Mouse (Mus musculus): Measurements from ENCODE around the gene Ids. TPM values are rescaled to one million over a fixed set of nuclear protein-coding genes. Genes with fewer than 3 reads are reported as not detected.
"Not testable (repeated sequence)": the region's sequence is repeated elsewhere in the genome, so short reads cannot be mapped to it uniquely, and the experiment has no call there.

Gene Ids
- 13.5 to 23.7 TPM (median 15.1 TPM) in 3 replicates for total RNA-seq (2017)

DNA sequence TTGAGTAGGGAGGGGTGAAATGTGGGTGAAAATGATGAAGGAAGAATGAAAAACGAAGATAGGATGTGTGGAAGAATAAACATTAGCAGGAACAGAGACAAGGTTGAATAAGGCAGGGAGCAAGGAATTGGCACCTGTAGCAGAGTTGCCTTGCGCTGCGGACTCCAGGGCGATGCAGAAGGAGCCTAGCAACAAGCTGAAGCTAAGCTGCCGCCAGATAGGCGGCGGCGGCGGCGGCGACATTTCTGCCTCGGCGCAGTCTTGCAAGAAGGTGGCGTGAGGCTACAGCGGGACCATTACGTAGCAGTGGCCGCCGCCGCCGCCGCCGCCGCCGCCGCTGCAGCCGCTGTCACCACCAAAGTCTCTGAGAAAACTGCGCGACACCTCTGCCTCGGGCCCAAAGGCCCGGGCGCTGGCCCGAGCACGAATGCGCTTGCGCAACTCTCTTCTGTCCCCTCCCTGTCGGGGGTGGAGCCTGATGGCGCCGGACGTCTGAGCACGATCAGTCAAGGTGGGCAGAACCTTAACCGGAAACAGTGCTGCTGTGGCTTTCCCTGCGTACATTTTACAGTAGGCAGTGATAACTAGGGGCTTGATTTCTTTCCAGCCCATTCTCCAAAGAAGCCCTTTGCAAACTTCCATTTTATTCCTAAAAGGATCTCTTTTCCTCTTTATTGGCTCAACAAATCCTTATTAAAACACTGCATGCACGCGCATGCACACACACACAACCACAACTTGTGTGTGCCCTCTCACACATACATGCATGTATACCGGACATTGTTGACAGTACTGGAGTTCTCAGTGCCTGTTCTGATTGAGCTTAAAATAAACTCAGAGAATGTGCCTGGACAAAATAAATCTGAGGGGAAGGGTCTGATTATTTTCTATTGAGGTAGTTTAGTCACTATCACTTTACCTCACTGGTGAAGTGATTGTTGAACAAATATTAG is at the start of gene Ids:
TSS of gene Ids (minus strand) at position 424 of the 953 bp plus-strand sequence.
- ATAC-seq (replicated peaks; ENCODE audit: insufficient number of reproducible peaks, low FRiP score, low TSS enrichment, poor library complexity, severe bottlenecking): peak; percentile 92

DNA sequence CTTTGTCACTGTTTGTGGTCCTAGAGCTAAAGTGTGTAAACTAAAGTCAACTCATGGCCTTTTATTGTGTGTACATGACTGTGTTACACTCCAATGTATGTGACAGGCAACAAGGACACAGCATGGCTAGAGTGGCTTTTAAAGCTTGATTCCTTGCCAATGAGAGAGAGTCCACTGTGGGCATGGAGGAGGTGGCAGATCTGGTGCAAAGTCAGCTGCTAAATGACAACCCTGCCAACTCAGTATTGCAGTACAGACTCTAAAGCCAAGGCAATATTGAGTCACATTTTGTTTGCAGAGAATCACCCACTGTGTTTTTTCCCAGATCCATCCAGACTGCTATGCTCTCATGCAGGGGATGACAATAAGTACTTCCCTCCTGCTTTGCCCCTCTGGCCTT is 27.8 kb upstream of the Ids start:
- ATAC-seq (replicated peaks; ENCODE audit: insufficient number of reproducible peaks, low FRiP score, low TSS enrichment, poor library complexity, severe bottlenecking): not testable (repeated sequence)

DNA sequence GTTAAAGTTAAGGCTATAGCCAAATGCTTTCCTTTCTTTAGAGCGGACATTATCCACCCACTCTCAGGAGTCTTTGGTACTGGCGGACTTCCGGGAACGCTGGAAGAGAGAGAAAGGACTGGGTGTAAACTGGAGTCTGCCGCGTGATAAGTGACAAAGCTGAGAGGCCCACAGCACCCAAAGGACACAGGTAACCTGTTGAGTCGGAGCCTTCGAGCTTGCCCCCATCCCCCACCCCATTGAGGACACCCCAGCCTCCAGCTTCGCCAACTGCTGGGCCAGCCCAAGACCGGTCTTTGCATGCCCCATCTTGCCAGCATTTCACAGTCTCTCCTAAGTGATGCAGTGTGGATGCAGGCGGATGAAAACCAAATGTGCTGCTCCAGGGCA is 21.1 kb upstream of the Ids start:
- no peak for ATAC-seq (replicated peaks; ENCODE audit: insufficient number of reproducible peaks, low FRiP score, low TSS enrichment, poor library complexity, severe bottlenecking)

DNA sequence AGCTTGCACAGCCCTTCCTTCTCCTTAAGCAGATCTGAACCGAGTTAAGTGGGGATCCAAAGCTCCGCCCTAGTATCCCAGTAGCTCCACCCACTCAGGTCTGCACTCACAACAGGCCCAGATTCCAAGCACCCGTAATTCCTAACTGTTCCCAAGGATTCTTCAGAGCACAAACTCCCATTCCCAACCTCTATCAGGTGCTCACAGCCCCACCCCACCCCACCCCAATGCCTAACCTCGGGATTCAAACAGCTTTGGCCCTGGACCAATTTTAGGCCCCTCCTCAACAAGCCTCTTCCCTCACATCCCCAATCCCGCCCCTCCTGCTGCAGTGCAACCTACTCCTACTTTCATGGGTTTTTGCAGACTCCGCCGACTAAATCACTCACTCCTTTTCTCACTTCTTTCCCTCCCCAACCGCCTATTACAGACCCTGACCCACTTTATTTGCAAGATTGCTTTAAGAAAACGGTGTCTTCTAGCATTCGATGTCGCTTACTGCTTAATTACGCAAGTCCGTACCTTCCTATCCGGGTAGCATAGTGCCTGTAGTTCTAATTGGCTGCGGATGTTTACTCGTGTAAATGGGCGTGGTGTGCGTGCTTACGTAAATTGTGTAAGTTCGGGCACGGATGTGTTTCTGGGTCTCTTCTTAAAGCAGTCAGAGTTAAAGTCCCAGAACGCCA is 20.5 kb upstream of the Ids start, which contains the start of gene 1110012L19Rik:
TSS of gene 1110012L19Rik (plus strand) at position 602 of the 686 bp plus-strand sequence.
- peak; percentile 88 for ATAC-seq (replicated peaks; ENCODE audit: insufficient number of reproducible peaks, low FRiP score, low TSS enrichment, poor library complexity, severe bottlenecking)

DNA sequence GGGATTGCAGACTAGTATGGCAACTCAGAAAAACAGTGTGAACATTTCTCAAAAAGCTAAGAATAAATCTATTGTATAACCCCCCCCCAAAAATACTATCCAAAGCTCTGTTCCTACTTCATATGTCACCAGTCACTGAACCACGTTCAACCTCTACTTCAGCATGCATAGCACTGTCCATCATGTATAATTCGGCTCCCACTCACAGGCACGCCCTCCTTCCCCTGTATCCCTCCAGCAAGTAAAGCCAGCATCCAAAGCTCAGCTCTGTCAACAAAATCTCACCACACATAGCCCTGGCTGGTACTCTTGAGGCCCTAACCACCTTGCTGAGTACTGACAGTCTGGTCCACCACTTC is 20.0 kb upstream of the Ids start:
- ATAC-seq (replicated peaks; ENCODE audit: insufficient number of reproducible peaks, low FRiP score, low TSS enrichment, poor library complexity, severe bottlenecking): no peak

DNA sequence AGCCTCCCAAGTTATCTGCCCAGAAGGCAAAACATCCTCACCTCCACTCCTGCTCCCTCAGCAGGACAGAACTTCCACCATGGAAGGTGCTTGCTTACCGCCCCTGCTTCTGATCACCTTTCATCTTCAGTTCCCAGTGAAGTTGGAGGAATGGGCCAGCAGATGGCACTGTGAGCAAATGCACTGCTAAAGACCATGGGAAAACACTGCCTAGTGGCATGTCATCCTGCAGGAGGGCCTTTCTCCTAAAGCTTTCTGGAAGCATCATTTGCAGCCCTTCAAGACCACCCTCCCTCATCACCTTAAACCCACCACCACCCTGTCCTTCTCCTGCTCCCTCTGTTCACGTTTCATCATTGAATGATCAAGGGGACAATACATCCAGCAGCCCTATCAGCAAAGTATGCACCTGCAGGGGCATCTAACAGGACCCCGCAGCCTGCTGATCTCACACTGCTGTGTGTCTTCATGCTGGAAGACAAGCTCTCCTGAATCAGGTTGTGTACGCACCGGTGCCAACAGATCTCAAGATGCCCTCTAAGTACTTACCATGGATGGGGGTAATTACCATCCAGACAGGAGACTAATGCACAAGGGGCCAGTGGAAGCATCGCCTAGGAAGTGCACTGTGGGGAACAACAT is 9.7 kb upstream of the Ids start:
- 0 out of 2 replicates have a peak, but pooled peaks have one; percentile 43 for ATAC-seq (replicated peaks; ENCODE audit: insufficient number of reproducible peaks, low FRiP score, low TSS enrichment, poor library complexity, severe bottlenecking)

DNA sequence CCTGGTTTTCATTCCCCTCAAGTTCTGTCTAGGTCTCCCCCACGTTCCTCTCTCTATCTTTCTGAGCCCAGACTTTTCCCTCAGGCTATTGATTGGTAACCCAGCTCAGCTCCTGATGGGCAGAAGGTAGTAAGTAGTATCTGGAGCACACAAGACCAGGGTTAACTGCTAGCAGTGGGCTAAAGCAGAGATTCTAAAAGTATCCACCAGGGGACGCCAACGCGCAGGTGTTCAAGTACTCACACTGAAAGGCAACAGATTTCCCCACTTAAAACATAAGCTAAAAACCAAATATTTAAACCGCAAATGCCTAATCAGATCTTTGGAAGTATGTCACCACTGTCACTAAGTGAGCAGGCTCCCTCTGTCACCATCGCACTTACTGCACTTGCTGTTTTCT is 4.9 kb upstream of the Ids start:
- not testable (repeated sequence) for ATAC-seq (replicated peaks; ENCODE audit: insufficient number of reproducible peaks, low FRiP score, low TSS enrichment, poor library complexity, severe bottlenecking)

DNA sequence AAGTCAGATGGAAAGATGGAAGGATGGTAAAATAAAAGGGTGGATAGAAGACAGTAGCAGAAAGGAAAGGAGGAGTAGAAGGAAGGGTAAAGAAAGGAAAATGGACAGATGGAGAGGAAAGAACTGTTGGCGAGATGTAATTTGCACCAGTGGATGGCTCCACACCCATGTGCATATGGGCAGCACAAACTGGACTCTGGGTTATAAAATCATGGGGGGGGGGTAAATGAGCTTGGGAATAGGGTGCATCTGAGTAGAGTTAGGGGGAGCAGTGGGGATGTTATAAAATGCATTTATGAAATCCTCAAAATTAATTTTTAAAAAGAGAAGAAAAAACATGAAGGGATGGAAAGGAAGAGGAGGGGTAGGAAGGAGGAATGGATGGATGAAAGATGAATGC is 682 bp downstream of the Ids start:
- no peak for ATAC-seq (replicated peaks; ENCODE audit: insufficient number of reproducible peaks, low FRiP score, low TSS enrichment, poor library complexity, severe bottlenecking)

DNA sequence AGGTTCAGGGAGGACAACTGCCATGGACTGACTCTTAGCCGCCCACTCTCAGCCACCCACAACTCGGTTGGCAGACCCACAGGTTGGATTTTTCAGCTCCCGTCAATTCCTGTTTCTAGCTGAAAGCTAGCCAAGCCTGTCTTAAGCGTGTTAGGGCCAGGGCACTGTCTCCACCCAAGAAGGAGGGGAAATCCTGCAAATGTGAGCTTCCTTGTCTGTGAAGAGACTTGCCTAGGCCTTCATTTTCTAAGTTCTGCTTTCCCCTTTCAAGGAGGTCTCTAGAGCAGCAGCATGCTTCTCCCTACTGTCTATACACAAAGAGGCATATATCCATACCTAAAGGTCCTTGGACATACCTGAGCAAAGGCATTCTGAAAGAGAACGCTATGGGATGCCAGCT is 1.4 kb downstream of the Ids start:
- 0 out of 2 replicates have a peak, but pooled peaks have one; percentile 40 for ATAC-seq (replicated peaks; ENCODE audit: insufficient number of reproducible peaks, low FRiP score, low TSS enrichment, poor library complexity, severe bottlenecking)

DNA sequence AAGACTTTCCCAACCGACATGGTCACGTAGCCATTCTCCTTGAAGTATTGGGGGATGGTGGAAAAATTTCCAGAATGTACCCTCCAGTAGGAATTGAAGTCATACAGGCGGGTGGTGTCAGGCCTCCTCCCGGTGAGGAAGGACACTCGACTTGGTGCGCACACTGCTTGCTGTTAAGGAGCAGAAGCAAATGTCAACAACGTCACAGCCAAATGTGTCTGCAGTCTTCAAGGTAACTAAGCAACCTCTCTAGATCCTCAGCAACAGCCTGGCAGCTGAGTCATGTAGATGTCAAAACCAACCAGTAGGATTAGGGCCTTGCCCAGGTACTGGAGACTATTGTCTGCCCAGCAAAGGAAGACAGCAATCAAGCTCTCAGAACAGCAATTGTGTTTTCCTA is 1.9 kb downstream of the Ids start:
- no peak for ATAC-seq (replicated peaks; ENCODE audit: insufficient number of reproducible peaks, low FRiP score, low TSS enrichment, poor library complexity, severe bottlenecking)

DNA sequence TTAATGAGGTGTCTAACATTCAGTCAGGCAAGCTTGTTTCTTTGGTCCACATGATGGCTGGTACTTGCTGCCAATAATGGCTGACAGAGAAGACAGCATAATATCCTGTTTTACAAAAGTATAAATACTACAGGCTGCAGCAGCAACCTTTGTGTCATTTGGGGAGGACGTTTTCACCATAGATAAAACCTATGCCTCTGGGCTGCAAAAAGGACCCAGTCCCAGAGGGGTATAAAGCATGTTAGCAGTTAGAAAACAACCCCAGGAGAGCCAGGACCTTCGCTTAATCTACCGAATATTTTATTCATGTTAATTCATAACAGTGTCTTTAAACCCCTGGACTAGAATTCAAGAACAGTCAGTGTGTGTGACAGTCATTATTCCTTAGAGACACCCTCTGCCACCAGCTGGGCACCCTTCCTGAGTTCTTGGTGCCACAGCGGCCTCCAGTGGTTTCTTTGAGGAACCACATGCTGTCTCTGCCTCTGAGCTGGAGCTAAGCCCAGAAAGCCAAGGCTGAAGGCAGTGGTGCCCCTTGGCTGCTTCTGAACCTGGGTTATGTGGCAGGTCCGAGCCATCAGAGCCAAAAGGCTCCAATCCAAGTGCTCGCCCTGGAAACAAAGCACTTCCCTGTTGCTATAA is 34.6 kb downstream of the Ids start:
- no peak for ATAC-seq (replicated peaks; ENCODE audit: insufficient number of reproducible peaks, low FRiP score, low TSS enrichment, poor library complexity, severe bottlenecking)

DNA sequence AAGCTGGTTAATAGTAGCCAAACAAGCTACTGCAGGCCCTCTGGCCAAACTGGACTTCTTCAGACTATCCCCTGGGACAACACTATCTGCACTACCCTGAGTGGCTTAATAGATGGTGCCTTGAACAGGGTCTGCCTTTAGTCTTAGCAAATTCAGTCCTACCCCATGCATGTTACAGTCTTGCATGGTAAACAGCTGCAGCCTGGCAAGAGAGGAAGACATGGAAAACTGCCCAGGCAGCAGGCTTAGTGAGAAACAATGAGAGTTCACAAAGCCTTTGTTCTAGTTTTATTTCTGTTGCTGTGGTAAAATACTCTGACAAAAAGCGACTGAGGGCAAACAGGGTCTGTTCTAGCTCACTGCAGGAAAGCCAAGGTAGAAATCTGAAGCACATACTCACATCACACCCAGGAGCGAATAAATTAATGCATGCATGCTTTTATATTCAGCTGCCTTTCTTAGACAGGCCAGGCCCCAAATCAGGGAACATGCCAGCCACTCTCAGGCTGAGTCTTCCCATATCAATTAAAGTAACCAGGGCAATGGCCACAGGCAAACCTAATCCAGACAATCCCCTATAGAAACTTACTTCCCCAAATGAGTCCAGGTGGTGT is 36.2 kb downstream of the Ids start:
- no peak for ATAC-seq (replicated peaks; ENCODE audit: insufficient number of reproducible peaks, low FRiP score, low TSS enrichment, poor library complexity, severe bottlenecking)

DNA sequence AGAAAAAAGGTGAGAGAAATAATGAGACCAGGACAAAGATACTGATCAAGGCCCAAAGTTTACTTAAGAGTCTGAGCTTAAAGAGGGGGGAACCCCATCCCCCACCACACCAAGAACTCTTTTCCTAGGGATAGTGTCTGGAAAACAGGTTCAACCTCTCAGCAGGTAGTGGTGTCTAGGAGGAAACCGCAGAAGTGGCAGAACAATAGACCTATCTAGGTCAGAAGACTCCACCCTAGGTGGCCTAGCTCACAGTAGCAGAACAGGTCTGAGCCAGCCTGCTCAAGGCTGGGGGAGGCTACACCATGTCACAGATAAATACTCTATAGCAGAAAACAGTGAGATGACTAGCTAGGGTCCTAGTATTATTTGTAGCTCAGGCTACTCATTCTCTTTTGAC is 37.2 kb downstream of the Ids start:
- no peak for ATAC-seq (replicated peaks; ENCODE audit: insufficient number of reproducible peaks, low FRiP score, low TSS enrichment, poor library complexity, severe bottlenecking)

DNA sequence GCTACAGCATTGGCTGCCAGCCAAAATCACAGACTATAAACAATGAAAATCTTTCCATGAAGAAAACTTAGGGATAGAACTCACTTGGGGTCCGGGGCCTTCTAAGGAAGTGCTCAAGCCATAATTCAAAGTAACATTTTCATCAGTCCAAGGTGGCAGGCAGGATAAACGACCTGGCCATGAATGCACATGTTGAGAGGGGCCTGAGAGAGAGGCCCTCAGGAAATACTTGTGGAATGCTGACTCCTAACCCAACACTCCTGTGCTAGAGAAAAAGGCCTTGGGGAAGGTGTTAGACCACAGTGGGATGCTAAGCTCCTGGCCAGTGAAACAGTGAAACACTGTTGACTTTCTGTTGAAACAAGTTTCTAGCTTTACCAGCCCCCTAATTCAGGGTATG is 45.6 kb downstream of the Ids start:
- no peak for ATAC-seq (replicated peaks; ENCODE audit: insufficient number of reproducible peaks, low FRiP score, low TSS enrichment, poor library complexity, severe bottlenecking)

DNA sequence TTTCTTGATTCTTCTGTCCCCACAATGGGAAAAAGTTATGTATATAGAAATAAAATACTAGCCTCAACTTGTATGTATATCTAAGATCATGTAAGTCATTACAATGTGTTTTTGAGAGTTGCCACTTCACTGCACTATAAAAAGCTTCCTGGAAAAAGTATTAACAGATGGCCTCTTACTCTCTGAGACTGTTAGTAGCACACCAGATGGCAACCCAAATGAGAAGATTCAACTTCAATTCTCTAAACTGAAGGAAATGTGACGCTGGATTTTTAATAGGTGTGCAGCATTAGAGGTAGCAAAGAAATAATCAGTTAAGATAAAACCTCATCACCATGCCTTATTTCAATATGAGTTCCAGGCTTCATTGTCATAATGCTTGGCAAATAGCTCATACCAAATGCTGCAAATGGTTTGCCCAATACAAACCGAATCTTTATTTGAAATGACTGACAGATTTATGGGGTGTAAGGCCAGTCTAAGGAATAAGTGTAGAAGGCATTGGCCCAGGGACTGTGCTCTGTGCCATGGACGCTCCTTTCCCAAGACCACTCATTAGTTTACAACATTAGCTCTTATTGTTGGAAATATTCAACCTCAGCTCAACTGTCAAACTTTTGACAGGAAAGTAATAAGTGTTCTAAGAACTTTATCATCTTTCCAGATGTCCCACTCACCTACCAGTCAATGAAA is 49.8 kb downstream of the Ids start:
- no peak for ATAC-seq (replicated peaks; ENCODE audit: insufficient number of reproducible peaks, low FRiP score, low TSS enrichment, poor library complexity, severe bottlenecking)
